Mouse (Mus musculus): ENCODE results near the gene Rec8. TPM values are rescaled to one million over a fixed set of nuclear protein-coding genes. Genes with fewer than 3 reads are reported as not detected.

Gene Rec8
- total and polyA plus RNA-seq, 3 experiments = not detected

GRCm38 (mm10) chr14:55651528-55651927, 33.7 kb downstream of the Rec8 start:
- Histone ChIP-seq H3K27ac (ENCODE audit: insufficient read depth, low read depth) (no peak overlapping the region), H3K9me3 (replicated peaks; ENCODE audit: low read length) (no peaks in the 10 kb centered on the region), H3K9ac (ENCODE audit: insufficient read depth, low read depth) (no peak overlapping the region), H3K27me3 (replicated peaks) (no peaks in the 10 kb centered on the region), H3K36me3 (replicated peaks in 1 of 2; ENCODE audit: control insufficient read depth in 1 of 2, insufficient read depth in 1 of 2, low read length in 1 of 2) (peaks cover 0 to 13% of the 10 kb centered on the region in 2 experiments), H3K4me3 (replicated peaks in 1 of 3; ENCODE audit: low read depth in 2 of 3, low read length in 2 of 3, poor library complexity in 1 of 3) (no peak overlapping the region), H3K4me2 (ENCODE audit: insufficient read depth, low read depth, poor library complexity, severe bottlenecking) (no peak overlapping the region), H3K79me2 (replicated peaks; ENCODE audit: control insufficient read depth, extremely low read depth, insufficient read depth, poor library complexity, severe bottlenecking) (no peaks in the 10 kb centered on the region), H3K4me1 (ENCODE audit: control insufficient read depth in 1 of 2, insufficient read depth in 2 of 2) (no peaks in the 10 kb centered on the region)
- DNase-seq (ENCODE audit: extremely low read depth) = no peak
- no peak for TF ChIP-seq MAX (IDR thresholded peaks at IDR 0.05; ENCODE audit: low read length)
- TF ChIP-seq USF2 (conservative IDR thresholded peaks at IDR 0.05; ENCODE audit: low read depth, low read length) = no peak
- no peak for TF ChIP-seq MAZ (IDR thresholded peaks at IDR 0.05; ENCODE audit: low read depth, low read length)
- dilution Hi-C loops (cut with MboI; ENCODE audit: extremely low pct_ligation_motif_present, extremely low pct_unique_long_range_greater_than_20kb, low sequenced_read_pairs) = no loop called here
- in situ Hi-C loops (cut with MboI; ENCODE audit: low pct_ligation_motif_present, low pct_unique_long_range_greater_than_20kb, low sequenced_read_pairs) = no loop called here

DNA sequence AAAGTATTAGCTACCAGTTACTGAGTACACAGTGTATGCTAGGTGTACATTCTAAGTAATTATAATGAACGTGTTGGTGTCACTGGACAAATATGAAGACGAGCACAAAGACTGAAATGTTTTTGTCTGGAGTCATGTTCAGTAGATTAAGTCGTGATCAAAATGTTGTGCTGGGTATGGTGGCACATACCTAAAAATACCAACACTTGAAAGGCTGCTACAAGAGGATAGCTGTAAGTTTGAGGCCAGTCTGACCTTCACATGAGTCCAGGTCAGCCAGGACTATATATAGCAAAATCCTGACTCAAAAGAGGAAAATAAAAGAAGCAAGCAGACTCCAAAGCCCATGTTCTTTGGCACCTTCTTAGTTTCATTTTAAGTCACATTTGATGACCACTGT, 39.1 kb downstream of the Rec8 start:
- Histone ChIP-seq H3K9ac (ENCODE audit: insufficient read depth, low read depth) (no peak overlapping the region), H3K4me3 (replicated peaks in 1 of 3; ENCODE audit: low read depth in 2 of 3, low read length in 2 of 3, poor library complexity in 1 of 3) (no peak overlapping the region), H3K4me1 (ENCODE audit: control insufficient read depth in 1 of 2, insufficient read depth in 2 of 2) (peaks cover 0 to 16% of the 10 kb centered on the region in 2 experiments; a peak in 2 of 4 replicates), H3K9me3 (replicated peaks; ENCODE audit: low read length) (no peaks in the 10 kb centered on the region), H3K27me3 (replicated peaks) (no peaks in the 10 kb centered on the region), H3K79me2 (replicated peaks; ENCODE audit: control insufficient read depth, extremely low read depth, insufficient read depth, poor library complexity, severe bottlenecking) (no peaks in the 10 kb centered on the region; the same call in none of the 2 replicates), H3K27ac (ENCODE audit: insufficient read depth, low read depth) (no peak overlapping the region), H3K36me3 (replicated peaks in 1 of 2; ENCODE audit: control insufficient read depth in 1 of 2, insufficient read depth in 1 of 2, low read length in 1 of 2) (peaks cover 7 to 32% of the 10 kb centered on the region in 2 experiments), H3K4me2 (ENCODE audit: insufficient read depth, low read depth, poor library complexity, severe bottlenecking) (no peak overlapping the region)
- dilution Hi-C loops (cut with MboI; ENCODE audit: extremely low pct_ligation_motif_present, extremely low pct_unique_long_range_greater_than_20kb, low sequenced_read_pairs) = no loop called here
- TF ChIP-seq IRF4 (IDR thresholded peaks at IDR 0.05; ENCODE audit: low read depth, low read length) (peak; percentile 24; the same call in 1 of the 2 replicates), BHLHE40 (IDR thresholded peaks at IDR 0.05; ENCODE audit: low read depth, low read length) (no peak), UBTF (IDR thresholded peaks at IDR 0.05; ENCODE audit: low read depth, low read length) (no peak), JUN (IDR thresholded peaks at IDR 0.05; ENCODE audit: insufficient read depth, low read depth, low read length) (no peak), MEF2A (IDR thresholded peaks at IDR 0.05; ENCODE audit: borderline replicate concordance, low read depth, low read length) (peak; percentile 51; the same call in 1 of the 2 replicates), SIN3A (IDR thresholded peaks at IDR 0.05; ENCODE audit: low read length) (no peak), POLR2A (IDR thresholded peaks at IDR 0.05; ENCODE audit: low read depth, low read length) (no peak)
- in situ Hi-C loops (cut with MboI; ENCODE audit: low pct_ligation_motif_present, low pct_unique_long_range_greater_than_20kb, low sequenced_read_pairs) = no loop called here
- DNase-seq (ENCODE audit: extremely low read depth) = no peak

DNA sequence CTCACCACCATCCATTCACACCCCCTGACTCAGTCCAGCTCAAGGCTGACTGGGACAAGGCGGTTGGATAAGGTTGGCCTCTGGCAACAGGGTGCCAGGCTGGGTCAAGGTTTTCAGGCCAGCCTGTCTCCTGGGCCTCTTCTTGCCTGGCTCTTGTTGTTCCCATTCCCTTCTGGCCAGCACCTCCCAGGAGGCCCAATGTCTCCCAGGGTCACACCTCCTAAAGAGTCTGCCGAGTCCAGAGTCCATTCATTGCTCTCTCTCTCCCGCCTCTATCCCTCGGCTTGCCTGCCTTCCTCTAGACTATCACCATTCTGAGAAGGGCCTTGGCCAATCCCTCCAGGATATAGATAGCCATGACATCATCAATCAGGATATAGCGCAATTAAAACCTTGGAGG, 40.2 kb downstream of the Rec8 start:
- Histone ChIP-seq H3K27me3 (replicated peaks) (no peaks in the 10 kb centered on the region), H3K36me3 (replicated peaks in 1 of 2; ENCODE audit: control insufficient read depth in 1 of 2, insufficient read depth in 1 of 2, low read length in 1 of 2) (peaks cover 12 to 42% of the 10 kb centered on the region in 2 experiments), H3K4me2 (ENCODE audit: insufficient read depth, low read depth, poor library complexity, severe bottlenecking) (no peak overlapping the region), H3K9ac (ENCODE audit: insufficient read depth, low read depth) (no peak overlapping the region), H3K4me3 (replicated peaks in 1 of 3; ENCODE audit: low read depth in 2 of 3, low read length in 2 of 3, poor library complexity in 1 of 3) (no peak overlapping the region), H3K4me1 (ENCODE audit: control insufficient read depth in 1 of 2, insufficient read depth in 2 of 2) (peaks cover 0 to 16% of the 10 kb centered on the region in 2 experiments; a peak in 2 of 4 replicates), H3K27ac (ENCODE audit: insufficient read depth, low read depth) (no peak overlapping the region), H3K9me3 (replicated peaks; ENCODE audit: low read length) (no peaks in the 10 kb centered on the region), H3K79me2 (replicated peaks; ENCODE audit: control insufficient read depth, extremely low read depth, insufficient read depth, poor library complexity, severe bottlenecking) (no peaks in the 10 kb centered on the region; the same call in none of the 2 replicates)
- TF ChIP-seq MXI1 (IDR thresholded peaks at IDR 0.05; ENCODE audit: low read depth, low read length) (no peak), USF2 (conservative IDR thresholded peaks at IDR 0.05; ENCODE audit: low read depth, low read length) (no peak), POLR2AphosphoS2 (IDR thresholded peaks at IDR 0.05; ENCODE audit: low read depth, low read length) (no peak), MAX (IDR thresholded peaks at IDR 0.05; ENCODE audit: low read length) (no peak), NRF1 (IDR thresholded peaks at IDR 0.05; ENCODE audit: low read depth, low read length) (no peak), JUND (conservative IDR thresholded peaks at IDR 0.05; ENCODE audit: low read depth, low read length) (no peak), MAZ (IDR thresholded peaks at IDR 0.05; ENCODE audit: low read depth, low read length) (no peak), ELF1 (IDR thresholded peaks at IDR 0.05; ENCODE audit: low read depth, low read length) (no peak), CHD1 (IDR thresholded peaks at IDR 0.05; ENCODE audit: low read depth, low read length) (no peak), SIN3A (IDR thresholded peaks at IDR 0.05; ENCODE audit: low read length) (no peak), UBTF (IDR thresholded peaks at IDR 0.05; ENCODE audit: low read depth, low read length) (no peak), NELFE (IDR thresholded peaks at IDR 0.05; ENCODE audit: low read depth, low read length) (no peak), JUN (IDR thresholded peaks at IDR 0.05; ENCODE audit: insufficient read depth, low read depth, low read length) (no peak), ZNF384 (IDR thresholded peaks at IDR 0.05; ENCODE audit: low read depth, low read length) (no peak), TBP (conservative IDR thresholded peaks at IDR 0.05; ENCODE audit: low read depth, low read length) (no peak), MEF2A (IDR thresholded peaks at IDR 0.05; ENCODE audit: borderline replicate concordance, low read depth, low read length) (no peak), HCFC1 (IDR thresholded peaks at IDR 0.05; ENCODE audit: low read depth, low read length) (no peak)
- no peak for DNase-seq (ENCODE audit: extremely low read depth)
- dilution Hi-C loops (cut with MboI; ENCODE audit: extremely low pct_ligation_motif_present, extremely low pct_unique_long_range_greater_than_20kb, low sequenced_read_pairs) = no loop called here
- in situ Hi-C loops (cut with MboI; ENCODE audit: low pct_ligation_motif_present, low pct_unique_long_range_greater_than_20kb, low sequenced_read_pairs) = no loop called here

Measured in CH12.LX (cell line).